In the genomic region with DNA sequence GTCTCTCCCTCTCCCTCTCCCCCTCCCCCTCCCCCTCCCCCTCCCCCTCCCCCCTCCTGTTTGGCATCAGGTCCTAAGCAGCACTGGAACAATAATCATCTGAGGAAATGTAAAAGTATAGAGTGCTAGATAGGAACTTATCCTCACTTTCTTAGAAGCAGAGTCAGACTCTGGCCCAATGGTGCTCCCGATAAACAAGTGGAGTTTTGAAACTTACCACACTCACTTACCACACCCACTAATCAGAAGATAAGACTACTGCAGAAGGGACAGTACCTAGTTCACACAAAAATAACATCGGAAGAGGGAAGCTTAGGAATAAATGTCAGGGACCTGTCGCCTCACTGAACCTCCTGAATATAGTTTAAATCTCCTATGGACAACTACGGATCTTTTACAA, we compare ENCODE assay signal across 26 mouse cellular contexts. TPM values are rescaled to one million over a fixed set of nuclear protein-coding genes. Genes with fewer than 3 reads are reported as not detected.
DNase-seq lines count a peak whose midpoint lies in the region; ATAC-seq and TF ChIP-seq lines count a peak whose summit lies in the region.
"Had no signal": no experiment of that assay in that cellular context is flagged by ENCODE, and none has a peak within 500 bp of the region (broad histone marks: within the 10 kb centered on the region; RNA-seq: fewer than 3 reads in every experiment).

No protein-coding gene starts in this region.

- H3K9ac ChIP-seq in MEL (ENCODE audit: control insufficient read depth, low read depth, low read length, poor library complexity, severe bottlenecking) = peak overlapping the region; percentile 22; the same call in 1 of the 2 replicates
- no peak overlapping the region for H3K9ac ChIP-seq in liver, embryonic 12.5 days
- H3K9ac ChIP-seq in midbrain, embryonic 11.5 days (ENCODE audit: low read length) = no peak overlapping the region
- H3K9ac ChIP-seq: forebrain, embryonic 12.5 days; lung, embryonic 15.5 days; neural tube, embryonic 13.5 days had no signal

- no peak for TF ChIP-seq CTCF in MEL (IDR thresholded peaks at IDR 0.05 in 2 of 3, conservative IDR thresholded peaks at IDR 0.05 in 1 of 3; ENCODE audit: control insufficient read depth in 1 of 3, insufficient read depth in 1 of 3, low read depth in 2 of 3, low read length in 3 of 3, poor library complexity in 1 of 3, severe bottlenecking in 1 of 3)

- H3K4me3 ChIP-seq in MEL (ENCODE audit: control insufficient read depth in 1 of 2, insufficient read depth in 1 of 2, low read depth in 2 of 2, low read length in 2 of 2) = no peak overlapping the region
- no peak overlapping the region for H3K4me3 ChIP-seq in liver, embryonic 12.5 days
- no peak overlapping the region for H3K4me3 ChIP-seq in midbrain, embryonic 11.5 days (ENCODE audit: low read depth, low read length)
- H3K4me3 ChIP-seq: forebrain, embryonic 12.5 days; gastrocnemius, adult 2 months; left cerebral cortex, adult 2 months; lung, embryonic 15.5 days; myocyte; neural tube, embryonic 13.5 days had no signal

- H3K79me2 ChIP-seq in MEL (ENCODE audit: control insufficient read depth, insufficient read depth, low read length, poor library complexity) = peaks cover 3% of the 10 kb centered on the region

- peak; percentile 91 to 94 for TF ChIP-seq EP300 in MEL (IDR thresholded peaks at IDR 0.05; ENCODE audit: low read depth in 1 of 2, low read length in 2 of 2)

- TF ChIP-seq RAD21 in MEL (IDR thresholded peaks at IDR 0.05; ENCODE audit: low read depth, low read length) = no peak

- TF ChIP-seq POLR2A in MEL (IDR thresholded peaks at IDR 0.05; ENCODE audit: control insufficient read depth in 1 of 2, insufficient read depth in 1 of 2, low read depth in 1 of 2, low read length in 2 of 2, poor library complexity in 1 of 2) = no peak

- WGBS in liver, embryonic 12.5 days (ENCODE audit: insufficient replicate concordance) = 46% methylated on average over 4 of the region's 4 CpGs
- WGBS in midbrain, embryonic 11.5 days = 87% methylated on average over 4 of the region's 4 CpGs

- peak; percentile 89 for ATAC-seq in liver, embryonic 12.5 days
- ATAC-seq in megakaryocyte progenitor cell, adult 5-6 weeks (replicated peaks; ENCODE audit: poor library complexity) = peak; percentile 87
- no peak for ATAC-seq in midbrain, embryonic 11.5 days (ENCODE audit: low FRiP score)
- ATAC-seq: intestine, postnatal 0 days; midbrain, embryonic 16.5 days had no signal

- H3K27me3 ChIP-seq in MEL (ENCODE audit: control insufficient read depth in 1 of 2, insufficient read depth in 2 of 2, low read length in 2 of 2) = no peaks in the 10 kb centered on the region
- no peaks in the 10 kb centered on the region for H3K27me3 ChIP-seq in liver, embryonic 12.5 days (replicated peaks)
- no peaks in the 10 kb centered on the region for H3K27me3 ChIP-seq in midbrain, embryonic 11.5 days (ENCODE audit: control insufficient read depth, insufficient read depth, low read length)
- H3K27me3 ChIP-seq: forebrain, embryonic 12.5 days; lung, embryonic 15.5 days; neural tube, embryonic 13.5 days had no signal

- peak overlapping the region; percentile 39 for H3K4me2 ChIP-seq in liver, embryonic 12.5 days
- no peak overlapping the region for H3K4me2 ChIP-seq in midbrain, embryonic 11.5 days
- H3K4me2 ChIP-seq: forebrain, embryonic 12.5 days; lung, embryonic 15.5 days; neural tube, embryonic 13.5 days had no signal

- DNase-seq in MEL (ENCODE audit: low read depth, low spot score) = peak; percentile 86
- DNase-seq in c-Kit-positive CD71-positive TER-119-positive erythroid progenitor cells, embryonic 14.5 days (ENCODE audit: low spot score) = peak; percentile 65
- no peak for DNase-seq in midbrain, embryonic 11.5 days (ENCODE audit: low spot score, missing footprints)
- no peak for DNase-seq in Muller cell, postnatal 12 days (ENCODE audit: inconsistent ontology term)
- no peak for DNase-seq in right cerebral cortex, postnatal 4 days
- DNase-seq: adrenal gland, postnatal 25 days; B cell, adult 2 months; cerebellum, adult 11 months; cerebellum, adult 9-11 months; gastrocnemius, adult 2 months; heart, postnatal 10 days; kidney, postnatal 36 days; layer of hippocampus, adult 9-11 months; lung, postnatal 36 days had no signal

- peaks cover 15 to 20% of the 10 kb centered on the region in 2 experiments for H3K4me1 ChIP-seq in MEL (ENCODE audit: control insufficient read depth in 1 of 2, insufficient read depth in 2 of 2, low read length in 2 of 2)
- peaks cover 26% of the 10 kb centered on the region for H3K4me1 ChIP-seq in liver, embryonic 12.5 days
- H3K4me1 ChIP-seq in midbrain, embryonic 11.5 days (ENCODE audit: control insufficient read depth, insufficient read depth, low read length) = no peaks in the 10 kb centered on the region
- H3K4me1 ChIP-seq: forebrain, embryonic 12.5 days; lung, embryonic 15.5 days; neural tube, embryonic 13.5 days had no signal

- H3K36me3 ChIP-seq in MEL (ENCODE audit: control insufficient read depth in 1 of 2, insufficient read depth in 2 of 2, low read length in 2 of 2) = peaks cover 2 to 26% of the 10 kb centered on the region in 2 experiments; a peak in 3 of 4 replicates
- H3K36me3 ChIP-seq in liver, embryonic 12.5 days = no peaks in the 10 kb centered on the region; the same call in 1 of the 2 replicates
- no peaks in the 10 kb centered on the region for H3K36me3 ChIP-seq in midbrain, embryonic 11.5 days (ENCODE audit: control insufficient read depth, insufficient read depth, low read length)
- H3K36me3 ChIP-seq: forebrain, embryonic 12.5 days; lung, embryonic 15.5 days; neural tube, embryonic 13.5 days had no signal

- no peaks in the 10 kb centered on the region for H3K9me3 ChIP-seq in MEL (replicated peaks; ENCODE audit: insufficient read depth, low read length)
- no peaks in the 10 kb centered on the region for H3K9me3 ChIP-seq in liver, embryonic 12.5 days (replicated peaks)
- no peaks in the 10 kb centered on the region for H3K9me3 ChIP-seq in midbrain, embryonic 11.5 days (ENCODE audit: control insufficient read depth, low read length)
- H3K9me3 ChIP-seq: forebrain, embryonic 12.5 days; lung, embryonic 15.5 days; neural tube, embryonic 13.5 days had no signal

- H3K27ac ChIP-seq in MEL (ENCODE audit: control insufficient read depth, low read depth, low read length) = peak overlapping the region; percentile 83
- H3K27ac ChIP-seq in liver, embryonic 12.5 days = peak overlapping the region; percentile 85
- H3K27ac ChIP-seq in midbrain, embryonic 11.5 days (ENCODE audit: low read depth, low read length) = no peak overlapping the region
- H3K27ac ChIP-seq: forebrain, embryonic 12.5 days; gastrocnemius, adult 2 months; left cerebral cortex, adult 2 months; lung, embryonic 15.5 days; neural tube, embryonic 13.5 days had no signal

TF ChIP-seq in MEL, 35 proteins besides CTCF, POLR2A, EP300 and RAD21 (continues in another document):
- TF ChIP-seq MAZ (IDR thresholded peaks at IDR 0.05; ENCODE audit: low read depth, low read length) = peak; percentile 37; the same call in 1 of the 2 replicates
- TF ChIP-seq ETS1 (IDR thresholded peaks at IDR 0.05; ENCODE audit: low read depth, low read length) = peak; percentile 89
- TF ChIP-seq E2F4 (IDR thresholded peaks at IDR 0.05; ENCODE audit: borderline replicate concordance, low read depth, low read length) = peak; percentile 86; the same call in 1 of the 2 replicates
- TF ChIP-seq CHD2 (IDR thresholded peaks at IDR 0.05; ENCODE audit: low read length) = peak; percentile 40
- TF ChIP-seq SIN3A (IDR thresholded peaks at IDR 0.05; ENCODE audit: low read length) = peak; percentile 76
- TF ChIP-seq POLR2AphosphoS5 (IDR thresholded peaks at IDR 0.05; ENCODE audit: borderline replicate concordance, low read depth, low read length) = no peak
- TF ChIP-seq TAL1 (IDR thresholded peaks at IDR 0.05; ENCODE audit: low read length) = peak; percentile 79
- TF ChIP-seq RCOR1 (IDR thresholded peaks at IDR 0.05; ENCODE audit: low read depth, low read length) = peak; percentile 86
- no peak for TF ChIP-seq ZNF384 (IDR thresholded peaks at IDR 0.05; ENCODE audit: low read depth, low read length)
- 0 out of 2 replicates have a peak, but pooled peaks have one; percentile 15 for TF ChIP-seq HCFC1 (IDR thresholded peaks at IDR 0.05; ENCODE audit: low read depth, low read length)
- TF ChIP-seq JUND (IDR thresholded peaks at IDR 0.05; ENCODE audit: low read depth, low read length) = no peak
- TF ChIP-seq GATA1 (IDR thresholded peaks at IDR 0.05; ENCODE audit: low read depth, low read length) = peak; percentile 94
- TF ChIP-seq TCF12 (IDR thresholded peaks at IDR 0.05; ENCODE audit: low read depth, low read length) = peak; percentile 92
- no peak for TF ChIP-seq ZKSCAN1 (IDR thresholded peaks at IDR 0.05; ENCODE audit: low read depth, low read length)

RNA-seq across cellular contexts. Expression of gene Bex4, which starts 3.2 kb away (rescaled TPM):
- total RNA-seq in MEL (2012; rRNA removed) = 219 and 240 TPM in 2 replicates
- polyA plus RNA-seq in MEL (2012; ENCODE audit: insufficient read depth in 1 of 2, insufficient read length in 2 of 2, low read depth in 1 of 2, low replicate concordance in 2 of 2, missing spikeins in 1 of 2) = 100 to 1,000 TPM in 1 of 2 experiments, not detected in 1; 412 TPM
- 201 and 211 TPM in 2 replicates for polyA plus RNA-seq in liver, embryonic 12.5 days (2016; fragmentation: Nextera tagmentation; extraction: Ambion mirVana)
- 7.7 and 8.3 TPM in 2 replicates for total RNA-seq in megakaryocyte progenitor cell, adult 5-6 weeks (2015)
- total RNA-seq in megakaryocyte progenitor cell, adult 5-6 weeks (2017) = 7.4 and 17.7 TPM in 2 replicates
- 97.9 and 102 TPM in 2 replicates for polyA plus RNA-seq in midbrain, embryonic 11.5 days (2014; fragmentation: Nextera tagmentation; extraction: Ambion mirVana)
- total RNA-seq: gastrocnemius, adult 2 months had no signal
- polyA plus RNA-seq: myocyte had no signal

RNA-seq across cellular contexts. Expression of gene Tceal8, which starts 36.6 kb away (rescaled TPM):
- 26.9 and 27.4 TPM in 2 replicates for total RNA-seq in MEL (2012; rRNA removed)
- 100 to 1,000 TPM in 1 of 2 experiments, 10 to 100 TPM in 1; 41.1 to 759 TPM for polyA plus RNA-seq in MEL (2012; ENCODE audit: insufficient read depth in 1 of 2, insufficient read length in 2 of 2, low read depth in 1 of 2, low replicate concordance in 2 of 2, missing spikeins in 1 of 2)
- polyA plus RNA-seq in liver, embryonic 12.5 days (2016; fragmentation: Nextera tagmentation; extraction: Ambion mirVana) = 182 and 192 TPM in 2 replicates
- 64.8 and 74.3 TPM in 2 replicates for total RNA-seq in megakaryocyte progenitor cell, adult 5-6 weeks (2015)
- total RNA-seq in megakaryocyte progenitor cell, adult 5-6 weeks (2017) = 109 and 113 TPM in 2 replicates
- 214 and 243 TPM in 2 replicates for polyA plus RNA-seq in midbrain, embryonic 11.5 days (2014; fragmentation: Nextera tagmentation; extraction: Ambion mirVana)

RNA-seq across cellular contexts. Expression of gene Nxf3, which starts 50.5 kb away (rescaled TPM):
- total RNA-seq in MEL (2012; rRNA removed) = not detected in 2 replicates
- under 1 TPM in 1 of 2 experiments, not detected in 1; 0.08 TPM for polyA plus RNA-seq in MEL (2012; ENCODE audit: insufficient read depth in 1 of 2, insufficient read length in 2 of 2, low read depth in 1 of 2, low replicate concordance in 2 of 2, missing spikeins in 1 of 2)
- polyA plus RNA-seq in liver, embryonic 12.5 days (2016; fragmentation: Nextera tagmentation; extraction: Ambion mirVana) = 0.17 and 0.20 TPM in 2 replicates
- not detected in 2 replicates for total RNA-seq in megakaryocyte progenitor cell, adult 5-6 weeks (2015)
- total RNA-seq in megakaryocyte progenitor cell, adult 5-6 weeks (2017) = not detected in 2 replicates
- not detected in 2 replicates for polyA plus RNA-seq in midbrain, embryonic 11.5 days (2014; fragmentation: Nextera tagmentation; extraction: Ambion mirVana)
- total RNA-seq: adrenal gland, postnatal 25 days; gastrocnemius, adult 2 months; heart, postnatal 10 days; left cerebral cortex, adult 2 months; left cerebral cortex, postnatal 36 days had no signal
- polyA plus RNA-seq: forebrain, embryonic 12.5 days; hindbrain, embryonic 11.5 days; kidney, embryonic 14.5 days; midbrain, embryonic 16.5 days; neural tube, embryonic 13.5 days had no signal

Comparison
In these comparisons a context has a peak if more than half of its experiments do, and no peak if none do; other contexts are left out.
1. DNase-seq: peak in MEL (single experiment) and c-Kit-positive CD71-positive TER-119-positive erythroid progenitor cells, embryonic 14.5 days (single experiment); none in midbrain, embryonic 11.5 days (single experiment), Muller cell, postnatal 12 days (single experiment) and right cerebral cortex, postnatal 4 days (single experiment).